Mouse (Mus musculus): ENCODE results near the gene Cyren. TPM values are rescaled to one million over a fixed set of nuclear protein-coding genes. Genes with fewer than 3 reads are reported as not detected.

Cyren gene
- total RNA-seq, 1 experiment = 4.3 TPM

GRCm38 (mm10) chr6:34871929-34872328 lies 5.9 kb downstream of the Cyren start:
- Histone ChIP-seq H3K9me3 (ENCODE audit: control insufficient read depth, insufficient read depth, low read depth, low read length) (no peaks in the 10 kb centered on the region), H3K4me3 (ENCODE audit: insufficient read depth in 1 of 2, low read depth in 1 of 2, low read length in 2 of 2, poor library complexity in 1 of 2, severe bottlenecking in 1 of 2) (no peak overlapping the region), H3K9ac (ENCODE audit: insufficient read depth, low read depth, low read length, poor library complexity, severe bottlenecking) (no peak overlapping the region), H3K4me1 (ENCODE audit: control insufficient read depth in 2 of 2, insufficient read depth in 2 of 2, low read length in 2 of 2, poor library complexity in 1 of 2) (peaks cover 0 to 19% of the 10 kb centered on the region in 2 experiments; a peak in 2 of 4 replicates), H3K27ac (ENCODE audit: insufficient read depth, low read depth, low read length, poor library complexity, severe bottlenecking) (no peak overlapping the region), H3K36me3 (ENCODE audit: control insufficient read depth, insufficient read depth, low read length, poor library complexity, severe bottlenecking) (peaks cover 3% of the 10 kb centered on the region; the same call in 1 of the 2 replicates)
- TF ChIP-seq ZNF384 (IDR thresholded peaks at IDR 0.05; ENCODE audit: low read depth, low read length) (no peak), HCFC1 (IDR thresholded peaks at IDR 0.05; ENCODE audit: borderline replicate concordance, insufficient read depth, low read length) (no peak), MAFK (IDR thresholded peaks at IDR 0.05; ENCODE audit: insufficient read depth, low read depth, low read length) (no peak), ZC3H11A (IDR thresholded peaks at IDR 0.05; ENCODE audit: borderline replicate concordance, low read depth, low read length) (no peak), CHD2 (IDR thresholded peaks at IDR 0.05; ENCODE audit: low read depth, low read length) (no peak)
- in situ Hi-C loops (cut with MboI; ENCODE audit: low sequenced_read_pairs in 2 of 2, unreplicated experiment in 2 of 2) = no loop called here
- no peak for DNase-seq (ENCODE audit: low read depth, low spot score)

- DNase-seq (ENCODE audit: low read depth, low spot score) = no peak
- no peak overlapping the region for H3K27ac ChIP-seq (ENCODE audit: insufficient read depth, low read depth, low read length, poor library complexity, severe bottlenecking)
- in situ Hi-C loops (cut with MboI; ENCODE audit: low sequenced_read_pairs in 2 of 2, unreplicated experiment in 2 of 2) = no loop called here
Observed at GRCm38 (mm10) chr6:34870724-34871123, 7.1 kb downstream of the Cyren start.

GRCm38 (mm10) chr6:34870136-34870535 lies 7.7 kb downstream of the Cyren start:
- Histone ChIP-seq H3K4me1 (ENCODE audit: control insufficient read depth in 2 of 2, insufficient read depth in 2 of 2, low read length in 2 of 2, poor library complexity in 1 of 2) (peaks cover 2 to 26% of the 10 kb centered on the region in 2 experiments; a peak in 3 of 4 replicates), H3K9me3 (ENCODE audit: control insufficient read depth, insufficient read depth, low read depth, low read length) (no peaks in the 10 kb centered on the region), H3K4me3 (ENCODE audit: insufficient read depth in 1 of 2, low read depth in 1 of 2, low read length in 2 of 2, poor library complexity in 1 of 2, severe bottlenecking in 1 of 2) (no peak overlapping the region), H3K27ac (ENCODE audit: insufficient read depth, low read depth, low read length, poor library complexity, severe bottlenecking) (no peak overlapping the region), H3K36me3 (ENCODE audit: control insufficient read depth, insufficient read depth, low read length, poor library complexity, severe bottlenecking) (peaks cover 1% of the 10 kb centered on the region; the same call in 1 of the 2 replicates), H3K9ac (ENCODE audit: insufficient read depth, low read depth, low read length, poor library complexity, severe bottlenecking) (no peak overlapping the region)
- DNase-seq (ENCODE audit: low read depth, low spot score) = no peak
- in situ Hi-C loops (cut with MboI; ENCODE audit: low sequenced_read_pairs in 2 of 2, unreplicated experiment in 2 of 2) = no loop called here
- TF ChIP-seq ZNF384 (IDR thresholded peaks at IDR 0.05; ENCODE audit: low read depth, low read length) (no peak), HCFC1 (IDR thresholded peaks at IDR 0.05; ENCODE audit: borderline replicate concordance, insufficient read depth, low read length) (no peak), ZC3H11A (IDR thresholded peaks at IDR 0.05; ENCODE audit: borderline replicate concordance, low read depth, low read length) (no peak), CHD2 (IDR thresholded peaks at IDR 0.05; ENCODE audit: low read depth, low read length) (no peak)

More at GRCm38 (mm10) chr6:34870724-34871123, 7.1 kb downstream of the Cyren start:
- TF ChIP-seq HCFC1 (IDR thresholded peaks at IDR 0.05; ENCODE audit: borderline replicate concordance, insufficient read depth, low read length) (no peak), ZC3H11A (IDR thresholded peaks at IDR 0.05; ENCODE audit: borderline replicate concordance, low read depth, low read length) (no peak), MAFK (IDR thresholded peaks at IDR 0.05; ENCODE audit: insufficient read depth, low read depth, low read length) (no peak), CHD2 (IDR thresholded peaks at IDR 0.05; ENCODE audit: low read depth, low read length) (no peak), ZNF384 (IDR thresholded peaks at IDR 0.05; ENCODE audit: low read depth, low read length) (no peak)
- Histone ChIP-seq H3K4me1 (ENCODE audit: control insufficient read depth in 2 of 2, insufficient read depth in 2 of 2, low read length in 2 of 2, poor library complexity in 1 of 2) (peaks cover under 1 to 21% of the 10 kb centered on the region in 2 experiments; a peak in 3 of 4 replicates), H3K36me3 (ENCODE audit: control insufficient read depth, insufficient read depth, low read length, poor library complexity, severe bottlenecking) (peaks cover 3% of the 10 kb centered on the region; the same call in 1 of the 2 replicates), H3K4me3 (ENCODE audit: insufficient read depth in 1 of 2, low read depth in 1 of 2, low read length in 2 of 2, poor library complexity in 1 of 2, severe bottlenecking in 1 of 2) (no peak overlapping the region), H3K9ac (ENCODE audit: insufficient read depth, low read depth, low read length, poor library complexity, severe bottlenecking) (no peak overlapping the region), H3K9me3 (ENCODE audit: control insufficient read depth, insufficient read depth, low read depth, low read length) (no peaks in the 10 kb centered on the region)

GRCm38 (mm10) chr6:34869225-34869915 lies 8.5 kb downstream of the Cyren start:
- H3K4me1 ChIP-seq (ENCODE audit: control insufficient read depth in 2 of 2, insufficient read depth in 2 of 2, low read length in 2 of 2, poor library complexity in 1 of 2) = peaks cover 2 to 26% of the 10 kb centered on the region in 2 experiments; a peak in 3 of 4 replicates
- no peak for DNase-seq (ENCODE audit: low read depth, low spot score)

More at GRCm38 (mm10) chr6:34869225-34869915, 8.5 kb downstream of the Cyren start:
- Histone ChIP-seq H3K27ac (ENCODE audit: insufficient read depth, low read depth, low read length, poor library complexity, severe bottlenecking) (no peak overlapping the region), H3K36me3 (ENCODE audit: control insufficient read depth, insufficient read depth, low read length, poor library complexity, severe bottlenecking) (no peaks in the 10 kb centered on the region), H3K9me3 (ENCODE audit: control insufficient read depth, insufficient read depth, low read depth, low read length) (no peaks in the 10 kb centered on the region), H3K4me3 (ENCODE audit: insufficient read depth in 1 of 2, low read depth in 1 of 2, low read length in 2 of 2, poor library complexity in 1 of 2, severe bottlenecking in 1 of 2) (no peak overlapping the region), H3K9ac (ENCODE audit: insufficient read depth, low read depth, low read length, poor library complexity, severe bottlenecking) (no peak overlapping the region)
- TF ChIP-seq HCFC1 (IDR thresholded peaks at IDR 0.05; ENCODE audit: borderline replicate concordance, insufficient read depth, low read length) (no peak), MAFK (IDR thresholded peaks at IDR 0.05; ENCODE audit: insufficient read depth, low read depth, low read length) (no peak), CHD2 (IDR thresholded peaks at IDR 0.05; ENCODE audit: low read depth, low read length) (no peak), ZNF384 (IDR thresholded peaks at IDR 0.05; ENCODE audit: low read depth, low read length) (no peak), ZC3H11A (IDR thresholded peaks at IDR 0.05; ENCODE audit: borderline replicate concordance, low read depth, low read length) (no peak)
- in situ Hi-C loops (cut with MboI; ENCODE audit: low sequenced_read_pairs in 2 of 2, unreplicated experiment in 2 of 2) = no loop called here

All from ES-E14 (cell line).